Mouse (Mus musculus) forebrain, embryonic 11.5 days (tissue): ENCODE results near the gene Med16. TPM values are rescaled to one million over a fixed set of nuclear protein-coding genes. Genes with fewer than 3 reads are reported as not detected.
"Not testable (repeated sequence)": the region's sequence is repeated elsewhere in the genome, so short reads cannot be mapped to it uniquely, and the experiment has no call there.

Source experiments
- ATAC-seq: fragments of 200-750 bp; cut with Nextera tagmentation; replicated peaks from 2 replicates; pipeline ENCODE4 v1.8.0; 2017; ENCODE audit warnings: moderate TSS enrichment; ENCODE audit not compliant: low FRiP score
- DNase-seq: peaks from one replicate; pipeline ENCODE4 v3.0.0-alpha.2; 2017; ENCODE audit warnings: low spot score
- H3K27ac ChIP-seq: fragments of 300-500 bp; sonication (generic); 2 replicates; pipeline ENCODE4 v1.5.1; 2014; ENCODE audit warnings: low read depth, low read length
- H3K27me3 ChIP-seq: fragments of 300-500 bp; sonication (generic); 2 replicates; pipeline ENCODE4 v1.6.1; 2014; ENCODE audit warnings: mild to moderate bottlenecking, low read length, mixed read lengths; ENCODE audit not compliant: control insufficient read depth, insufficient read depth
- H3K36me3 ChIP-seq: fragments of 300-500 bp; sonication (generic); 2 replicates; pipeline ENCODE4 v1.6.1; 2014; ENCODE audit warnings: mild to moderate bottlenecking, low read length, moderate library complexity, mixed read lengths; ENCODE audit not compliant: control insufficient read depth, insufficient read depth
- H3K4me1 ChIP-seq: fragments of 300-500 bp; sonication (generic); replicated peaks from 2 replicates; pipeline ENCODE4 v1.6.1; 2014; ENCODE audit warnings: low read length, mixed read lengths; ENCODE audit not compliant: control insufficient read depth, insufficient read depth
- H3K4me2 ChIP-seq: fragments of 300-500 bp; sonication (generic); 2 replicates; pipeline ENCODE4 v1.6.1; 2014; ENCODE audit warnings: low read depth, mild to moderate bottlenecking, low read length, moderate library complexity, mixed read lengths; ENCODE audit not compliant: severe bottlenecking
- H3K4me3 ChIP-seq: fragments of 300-500 bp; sonication (generic); 2 replicates; pipeline ENCODE4 v1.5.1; 2014; ENCODE audit warnings: low read depth, low read length
- H3K9ac ChIP-seq: fragments of 300-500 bp; sonication (generic); 2 replicates; pipeline ENCODE4 v1.6.1; 2014; ENCODE audit warnings: low read length
- H3K9me3 ChIP-seq: fragments of 300-500 bp; sonication (generic); 2 replicates; pipeline ENCODE4 v1.6.1; 2016; ENCODE audit warnings: low read length, mixed read lengths; ENCODE audit not compliant: control insufficient read depth
- WGBS: fragments of 180-500 bp; shearing (Covaris S2); extraction: QIAGEN DNeasy Blood & Tissue Kit; methylation state at CpG from one replicate; pipeline ENCODE4 v1.1.7; 2014; 5-methylcytosine and 5-hydroxymethylcytosine counted together
- polyA plus RNA-seq: library from polyadenylated mRNA; unstranded; fragments of >200 nt; fragmentation: Nextera tagmentation; extraction: Ambion mirVana; gene quantifications from 2 replicates; pipeline ENCODE4 v1.2.1, GENCODE M21; 2014

The Med16 gene
- polyA plus RNA-seq, 1 experiment from 2014 or later, result 60.4 TPM

DNA sequence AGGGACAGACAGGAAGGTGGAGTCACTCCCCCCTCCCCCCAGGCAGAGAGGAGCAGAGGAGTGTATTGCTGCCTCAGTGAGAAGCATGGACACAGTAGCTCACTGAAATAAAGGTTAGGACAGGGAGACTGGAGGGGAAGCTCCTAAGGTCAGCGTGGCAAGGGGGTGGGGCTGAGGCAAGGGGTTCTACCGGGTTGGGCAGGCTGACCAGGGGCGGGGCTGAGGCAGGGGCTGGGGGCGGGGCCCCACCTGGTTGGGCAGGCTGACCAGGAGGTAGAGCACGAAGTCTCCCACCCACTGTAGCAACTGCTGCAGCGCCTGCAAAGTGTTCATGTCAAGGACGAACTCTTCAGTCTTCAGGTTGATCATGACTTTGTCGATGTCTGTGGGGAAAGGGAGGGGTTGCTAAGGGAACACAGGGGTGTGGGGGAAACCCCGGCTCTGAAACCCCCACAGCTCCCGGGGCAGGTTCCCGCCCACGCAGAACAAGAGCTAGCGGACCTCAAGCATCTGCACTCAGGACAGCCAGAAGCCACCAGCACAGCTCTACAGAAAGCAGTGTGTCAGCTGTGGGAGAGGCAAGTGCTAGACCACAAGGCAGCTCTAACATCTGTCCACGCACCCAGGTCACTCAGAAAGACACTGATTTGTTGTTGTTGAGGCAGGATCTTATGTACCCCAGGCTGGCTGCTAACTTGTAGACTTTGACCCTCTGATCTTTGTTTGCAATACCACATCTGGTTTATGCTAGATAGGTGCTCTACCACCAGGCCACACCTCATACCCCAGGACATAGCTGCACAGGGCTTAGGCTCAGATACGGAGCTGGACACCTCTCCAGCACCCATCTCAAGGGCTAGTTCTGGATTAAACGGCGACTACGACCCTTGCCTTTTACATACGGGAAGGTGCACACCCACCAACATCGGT, 11.1 kb downstream of the Med16 start:
- DNase-seq (no peak), ATAC-seq (no peak)
- peaks cover 2% of the 10 kb centered on the region; the same call in 1 of the 2 replicates for H3K36me3 ChIP-seq
- peaks cover 17% of the 10 kb centered on the region; the same call in 1 of the 2 replicates for H3K27me3 ChIP-seq
- H3K27ac ChIP-seq, result no peak overlapping the region
- H3K4me1 ChIP-seq, result peaks cover 7% of the 10 kb centered on the region
- no peak overlapping the region for H3K9ac ChIP-seq
- no peak overlapping the region for H3K4me3 ChIP-seq
- H3K9me3 ChIP-seq, result no peaks in the 10 kb centered on the region
- 56% methylated on average over 19 of the region's 20 CpGs for WGBS
- no peak overlapping the region for H3K4me2 ChIP-seq

DNA sequence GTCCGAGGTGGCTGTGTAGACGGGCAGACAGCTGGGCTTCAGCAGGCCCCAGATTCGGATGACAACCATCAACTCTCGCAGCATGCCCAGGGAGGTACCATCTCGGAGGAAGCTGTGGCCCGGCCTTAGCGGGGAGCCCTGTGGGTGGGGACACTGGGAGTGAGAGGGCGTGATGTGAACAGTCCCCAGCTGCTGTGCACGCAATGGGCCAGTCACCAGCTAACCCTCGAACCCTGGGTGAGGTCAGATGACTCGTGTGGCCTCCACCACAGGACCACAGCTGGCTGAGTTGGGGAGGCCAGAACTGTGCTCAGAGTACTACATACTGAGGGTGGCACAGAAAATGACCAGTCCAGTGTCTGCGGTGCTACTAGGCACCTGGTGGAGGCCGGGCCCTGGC, 11.9 kb downstream of the Med16 start:
- H3K4me1 ChIP-seq, result peaks cover 7% of the 10 kb centered on the region
- no peak overlapping the region for H3K4me3 ChIP-seq
- no peaks in the 10 kb centered on the region for H3K9me3 ChIP-seq
- DNase-seq, result no peak
- H3K27me3 ChIP-seq, result peaks cover 13% of the 10 kb centered on the region; the same call in 1 of the 2 replicates
- H3K9ac ChIP-seq, result no peak overlapping the region
- no peak for ATAC-seq
- no peak overlapping the region for H3K27ac ChIP-seq
- peaks cover 2% of the 10 kb centered on the region; the same call in 1 of the 2 replicates for H3K36me3 ChIP-seq
- H3K4me2 ChIP-seq, result no peak overlapping the region
- 89% methylated on average over 13 of the region's 13 CpGs for WGBS

DNA sequence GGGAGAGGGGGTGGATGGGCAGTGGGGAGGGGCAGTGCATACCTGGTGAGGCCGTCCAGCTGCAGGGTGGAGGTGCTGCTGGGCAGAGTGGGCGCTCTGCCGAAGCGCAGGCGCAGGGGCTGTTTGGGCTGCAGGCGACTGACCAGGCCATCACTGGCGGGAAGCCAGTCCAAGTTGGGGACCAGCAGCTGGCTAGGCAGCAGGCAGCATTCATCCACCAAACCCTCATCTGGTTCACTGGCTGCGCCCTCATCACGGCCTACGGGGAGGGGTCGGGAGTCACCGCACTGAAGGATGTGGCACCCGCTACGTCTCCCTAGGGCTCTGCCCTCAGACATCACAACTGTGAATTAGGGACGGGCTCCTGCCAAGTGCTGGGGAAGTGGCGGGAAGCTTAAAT, 12.4 kb downstream of the Med16 start:
- DNase-seq (no peak), ATAC-seq (no peak)
- 93% methylated on average over 16 of the region's 16 CpGs for WGBS
- no peaks in the 10 kb centered on the region for H3K9me3 ChIP-seq
- H3K4me1 ChIP-seq, result peaks cover 6% of the 10 kb centered on the region
- H3K9ac ChIP-seq, result no peak overlapping the region
- H3K36me3 ChIP-seq, result peaks cover 2% of the 10 kb centered on the region; the same call in 1 of the 2 replicates
- peaks cover 13% of the 10 kb centered on the region; the same call in 1 of the 2 replicates for H3K27me3 ChIP-seq
- H3K27ac ChIP-seq, result no peak overlapping the region
- H3K4me2 ChIP-seq, result no peak overlapping the region
- no peak overlapping the region for H3K4me3 ChIP-seq

DNA sequence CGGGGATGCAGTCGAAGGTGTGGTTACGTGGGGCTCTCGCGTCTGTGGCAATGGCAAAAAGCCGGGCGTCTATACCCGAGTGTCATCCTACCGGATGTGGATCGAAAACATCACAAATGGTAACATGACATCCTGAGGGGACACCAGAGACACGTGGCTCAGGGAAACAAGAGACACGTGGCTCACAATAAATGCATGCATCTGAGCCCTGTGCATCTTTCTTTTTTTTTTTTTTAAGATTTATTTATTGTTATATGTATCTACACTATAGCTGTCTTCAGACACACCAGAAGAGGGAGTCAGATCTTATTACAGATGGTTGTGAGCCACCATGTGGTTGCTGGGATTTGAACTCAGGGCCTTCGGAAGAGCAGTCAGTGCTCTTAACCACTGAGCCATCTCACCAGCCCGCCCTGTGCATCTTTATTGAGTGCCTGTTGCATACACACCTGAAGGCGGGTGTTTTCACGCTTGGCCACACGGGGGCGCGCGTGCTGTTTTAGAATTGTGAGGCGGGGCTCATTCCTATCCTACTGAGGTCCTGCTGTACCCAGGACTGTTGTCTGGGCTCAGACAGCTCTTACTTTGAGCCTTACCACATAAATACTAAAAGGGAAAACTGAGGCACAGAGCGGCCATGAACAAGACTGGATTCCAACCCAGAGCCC, 16.1 kb downstream of the Med16 start:
- ATAC-seq (peak; percentile 65), DNase-seq (peak; percentile 92)
- not testable (repeated sequence) for H3K9ac ChIP-seq, H3K4me1 ChIP-seq, H3K4me2 ChIP-seq, H3K27me3 ChIP-seq, H3K36me3 ChIP-seq, H3K27ac ChIP-seq, H3K9me3 ChIP-seq, H3K4me3 ChIP-seq
- 43% methylated on average over 22 of the region's 22 CpGs for WGBS

DNA sequence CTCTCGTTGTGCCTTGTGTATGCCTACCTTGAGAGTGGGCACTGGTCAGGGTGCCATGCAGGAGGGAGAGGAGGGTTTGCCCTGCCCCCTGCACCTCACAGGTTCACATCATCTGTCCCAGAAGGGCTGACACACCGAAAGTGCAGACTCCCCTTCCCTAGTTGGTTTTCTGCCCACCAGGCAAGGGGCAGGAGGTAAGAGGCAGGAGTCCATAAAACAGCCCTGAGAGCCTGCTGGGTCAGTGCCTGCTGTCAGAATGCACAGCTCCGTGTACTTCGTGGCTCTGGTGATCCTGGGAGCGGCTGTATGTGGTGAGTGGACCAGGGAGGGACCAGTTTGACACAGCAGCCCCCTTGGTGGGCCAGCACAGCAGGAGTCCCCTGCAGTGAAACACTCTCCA, 18.1 kb downstream of the Med16 start, which contains the start of gene Cfd:
Gene Cfd (plus strand): TSS at position 184 of the 400 bp plus-strand sequence.
- Histone ChIP-seq H3K4me3 (no peak within 1 kb of the TSS), H3K9ac (no peak within 1 kb of the TSS), H3K36me3 (no peaks in the 10 kb centered on the region), H3K4me1 (no peaks in the 10 kb centered on the region), H3K27me3 (0 out of 2 replicates have a peak, but pooled peaks cover 2% of the 10 kb centered on the region), H3K27ac (no peak within 1 kb of the TSS), H3K9me3 (no peaks in the 10 kb centered on the region), H3K4me2 (no peak within 1 kb of the TSS)
- DNase-seq (no peak), ATAC-seq (no peak)
- 32% methylated on average over 5 of the region's 5 CpGs for WGBS

DNA sequence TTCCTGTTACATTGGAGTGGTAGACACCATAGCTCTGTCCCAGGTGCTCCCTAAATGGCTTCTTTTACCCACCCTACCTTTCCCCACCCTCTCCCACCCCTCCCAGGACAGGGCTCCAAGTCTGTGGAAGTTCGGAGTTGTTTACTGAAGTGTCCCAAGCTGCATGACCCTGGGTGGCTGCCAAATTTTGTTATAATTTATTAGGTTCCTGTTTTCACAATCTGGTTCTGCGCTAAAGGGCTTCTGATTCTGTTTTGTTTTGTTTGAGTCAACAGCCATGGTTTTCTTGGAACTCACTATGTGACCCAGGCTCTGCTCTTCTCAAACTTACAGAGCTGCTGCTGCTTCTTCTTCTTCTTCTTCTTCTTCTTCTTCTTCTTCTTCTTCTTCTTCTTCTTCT, 19.3 kb downstream of the Med16 start:
- WGBS, result 86% methylated on average over 2 of the region's 2 CpGs
- ATAC-seq (no peak), DNase-seq (no peak)
- H3K27me3 ChIP-seq, result 0 out of 2 replicates have a peak, but pooled peaks cover 1% of the 10 kb centered on the region
- no peak overlapping the region for H3K4me2 ChIP-seq
- H3K27ac ChIP-seq, result no peak overlapping the region
- H3K9ac ChIP-seq, result no peak overlapping the region
- no peaks in the 10 kb centered on the region for H3K36me3 ChIP-seq
- H3K4me1 ChIP-seq, result no peaks in the 10 kb centered on the region
- H3K9me3 ChIP-seq, result no peaks in the 10 kb centered on the region
- no peak overlapping the region for H3K4me3 ChIP-seq

DNA sequence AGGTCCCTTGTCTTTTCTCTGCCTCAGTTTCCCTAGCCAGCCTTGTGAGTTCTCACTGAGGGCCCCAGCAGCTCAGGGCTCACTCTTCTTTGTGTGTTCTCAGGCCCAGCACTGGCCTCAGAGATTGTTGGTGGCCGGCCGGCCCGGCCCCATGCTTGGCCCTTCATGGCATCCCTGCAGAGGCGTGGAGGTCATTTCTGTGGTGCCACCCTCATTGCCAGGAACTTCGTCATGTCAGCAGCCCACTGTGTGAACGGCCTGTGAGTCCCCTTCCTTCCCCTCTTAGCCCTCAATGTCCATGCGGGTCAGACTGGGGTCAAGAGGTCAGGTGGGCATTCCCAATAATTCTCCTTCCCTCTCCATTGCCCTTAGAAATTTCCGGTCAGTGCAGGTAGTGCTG, 22.1 kb downstream of the Med16 start:
- Histone ChIP-seq H3K4me2 (no peak overlapping the region), H3K27ac (no peak overlapping the region), H3K4me3 (no peak overlapping the region), H3K36me3 (no peaks in the 10 kb centered on the region), H3K27me3 (peaks cover 22% of the 10 kb centered on the region), H3K9me3 (no peaks in the 10 kb centered on the region), H3K9ac (no peak overlapping the region), H3K4me1 (peaks cover 4% of the 10 kb centered on the region; the same call in 1 of the 2 replicates)
- 83% methylated on average over 8 of the region's 8 CpGs for WGBS
- DNase-seq (no peak), ATAC-seq (no peak)

DNA sequence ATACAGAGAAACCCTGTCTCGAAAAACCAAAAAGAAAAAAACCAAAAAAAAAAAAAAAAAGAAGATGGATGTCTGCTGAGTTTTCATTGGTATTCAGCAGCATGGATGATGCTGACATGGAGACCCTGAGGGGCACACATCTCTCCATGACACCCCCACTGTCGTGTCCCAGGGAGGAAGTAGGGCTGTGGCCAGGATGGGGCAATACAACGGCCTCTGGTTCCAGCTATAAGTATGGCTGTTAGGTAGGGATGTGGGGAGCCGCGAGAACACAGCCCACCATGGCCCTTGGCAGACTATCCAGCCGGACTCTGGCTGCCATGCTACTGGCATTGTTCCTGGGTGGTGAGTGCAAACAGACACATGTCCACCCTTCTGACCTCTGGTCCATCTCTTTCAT, 22.7 kb downstream of the Med16 start, which contains the start of gene Elane:
Gene Elane (plus strand): TSS at position 194 of the 400 bp plus-strand sequence.
- Histone ChIP-seq H3K27ac (no peak within 1 kb of the TSS), H3K27me3 (peaks cover 22% of the 10 kb centered on the region), H3K9ac (no peak within 1 kb of the TSS), H3K9me3 (no peaks in the 10 kb centered on the region), H3K4me1 (peaks cover 4% of the 10 kb centered on the region; the same call in 1 of the 2 replicates), H3K36me3 (no peaks in the 10 kb centered on the region), H3K4me3 (no peak within 1 kb of the TSS), H3K4me2 (no peak within 1 kb of the TSS)
- DNase-seq (no peak), ATAC-seq (no peak)
- 87% methylated on average over 6 of the region's 6 CpGs for WGBS
